Mouse (Mus musculus) gastrocnemius, postnatal 25 days (tissue): ENCODE data around the gene Krt82. TPM values are rescaled to one million over a fixed set of nuclear protein-coding genes. Genes with fewer than 3 reads are reported as not detected.
"Not testable (repeated sequence)": the region's sequence is repeated elsewhere in the genome, so short reads cannot be mapped to it uniquely, and the experiment has no call there.

Source experiments
- DNase-seq: peaks from one replicate; pipeline ENCODE4 v3.0.0; 2022
- long read RNA-seq, 2 experiments: library from polyadenylated mRNA; stranded (forward); transcript quantifications; one replicate each; pipeline ENCODE4 v2.0.0; 2021
- total RNA-seq, 2 experiments: library from RNA; stranded (reverse); gene quantifications; 1 replicate in 1 of 2; 2 replicates in 1 of 2; pipeline ENCODE4 v1.2.3; 2021

The Krt82 gene
- not detected for total RNA-seq
- long read RNA-seq, experiment 1, result 0 reads
- long read RNA-seq, experiment 2, result 0 reads

DNA sequence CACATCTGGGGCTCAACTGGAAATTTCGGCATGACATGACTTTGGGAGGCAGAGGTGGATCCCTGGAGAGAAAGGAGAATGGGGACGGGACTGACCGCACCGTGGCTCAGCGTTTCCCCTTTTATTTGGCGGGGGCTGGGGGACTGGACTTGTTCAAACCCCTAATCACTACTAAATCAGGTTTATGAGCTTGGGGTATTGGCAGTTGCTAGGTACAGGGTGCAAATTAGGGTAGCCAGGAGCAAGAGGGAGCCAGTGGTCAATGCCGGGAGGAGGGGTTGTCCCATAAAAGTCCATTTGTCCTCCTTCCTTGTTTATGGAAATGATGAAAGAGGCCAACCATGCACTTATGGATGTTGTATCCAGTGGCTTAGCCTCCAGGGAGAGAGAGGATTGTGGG is at the start of gene Krt82:
Gene Krt82 (minus strand): TSS at position 101 of the 400 bp plus-strand sequence.
- DNase-seq, result no peak

DNA sequence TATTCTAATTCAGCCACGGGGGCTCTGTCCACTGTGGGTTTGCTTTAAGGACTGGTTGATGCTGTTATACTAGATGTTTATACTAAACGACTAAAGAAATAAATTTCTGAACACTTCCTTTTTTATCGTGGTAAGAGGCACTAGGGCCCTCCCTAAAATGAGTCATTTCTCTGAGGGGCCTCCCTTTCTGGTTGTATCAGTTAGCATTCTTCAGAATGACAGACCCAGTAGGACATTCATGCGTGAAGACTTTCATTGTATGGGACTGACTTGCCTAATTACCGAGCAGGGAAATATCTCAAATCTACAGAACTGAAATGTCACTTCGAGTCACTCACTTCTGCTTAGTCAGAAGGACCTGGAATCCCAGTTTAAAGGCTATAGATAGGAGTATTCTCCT is 48.7 kb upstream of the Krt82 start:
- DNase-seq, result no peak

DNA sequence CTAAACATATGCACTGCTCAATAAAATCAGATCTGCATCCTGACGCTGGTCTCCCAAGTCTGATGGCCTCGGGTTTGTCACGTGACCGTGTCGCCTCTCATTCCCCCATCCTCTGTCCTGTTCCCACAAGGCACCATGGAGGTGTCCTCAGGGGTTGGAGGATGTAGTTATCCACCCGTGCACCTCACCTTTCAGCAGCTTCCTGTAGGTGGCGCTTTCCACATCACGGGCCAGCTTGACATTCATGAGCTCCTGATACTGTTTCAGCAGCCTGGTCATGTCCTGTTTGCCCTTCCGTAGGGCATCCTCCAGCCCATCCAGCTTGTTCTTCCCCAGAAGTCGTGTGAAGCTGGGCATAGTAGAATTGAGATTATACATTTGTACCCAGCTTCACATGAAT is 37.7 kb upstream of the Krt82 start:
- DNase-seq, result no peak

DNA sequence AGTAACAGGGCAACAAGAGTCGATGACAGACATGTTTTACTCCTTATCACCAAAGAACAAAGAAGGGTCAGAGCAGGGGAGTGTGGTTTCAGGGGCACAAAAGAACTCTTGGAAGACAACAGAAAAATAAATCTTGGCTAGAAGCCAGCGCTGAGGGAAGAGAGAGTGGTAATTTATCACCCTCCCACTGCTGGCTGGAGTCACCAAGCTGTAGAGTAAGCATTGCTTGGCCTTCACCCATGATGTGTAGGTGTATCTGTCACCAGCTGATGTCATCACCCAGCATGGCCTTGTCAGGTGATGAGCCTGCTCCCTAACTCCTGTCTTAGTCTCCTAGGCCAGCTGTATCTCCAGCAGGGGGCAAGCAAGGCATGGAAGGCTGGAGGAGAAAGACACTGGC is 34.0 kb upstream of the Krt82 start:
- DNase-seq, result no peak

DNA sequence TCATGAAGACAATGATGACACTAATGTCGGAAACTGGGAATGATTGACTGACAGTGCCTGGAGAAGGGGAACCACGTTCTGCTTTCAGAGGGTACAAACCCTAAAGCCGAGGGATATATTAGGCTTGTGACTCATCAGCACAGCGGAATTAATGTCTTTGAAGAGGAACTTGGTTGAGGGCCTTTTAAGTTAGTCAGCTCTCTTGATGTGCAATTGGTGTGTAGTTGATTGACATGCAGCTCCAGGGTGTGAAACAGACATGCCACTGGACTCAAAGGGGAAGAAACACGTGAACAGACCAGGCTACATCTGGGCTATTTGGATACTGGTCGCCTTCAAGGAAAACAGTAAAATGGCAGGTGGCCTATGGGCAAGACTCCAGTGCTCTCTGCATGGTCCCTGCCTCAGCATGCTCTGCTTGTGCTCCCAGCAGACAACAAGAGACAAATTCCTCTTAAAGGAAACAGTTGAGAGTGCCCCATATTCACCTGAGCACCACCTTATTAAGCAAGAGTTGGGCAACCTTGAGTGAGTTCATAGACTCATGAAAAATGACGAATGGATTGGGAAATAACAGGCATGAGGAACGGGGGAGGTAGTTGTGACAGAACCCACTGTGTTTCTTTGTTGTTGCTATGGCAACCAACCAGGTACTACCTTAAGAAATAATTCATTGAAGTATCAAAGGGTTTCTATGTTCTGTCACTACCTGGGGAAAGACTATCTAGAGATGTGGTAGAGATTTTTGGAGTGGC is 32.9 kb upstream of the Krt82 start:
- no peak for DNase-seq

DNA sequence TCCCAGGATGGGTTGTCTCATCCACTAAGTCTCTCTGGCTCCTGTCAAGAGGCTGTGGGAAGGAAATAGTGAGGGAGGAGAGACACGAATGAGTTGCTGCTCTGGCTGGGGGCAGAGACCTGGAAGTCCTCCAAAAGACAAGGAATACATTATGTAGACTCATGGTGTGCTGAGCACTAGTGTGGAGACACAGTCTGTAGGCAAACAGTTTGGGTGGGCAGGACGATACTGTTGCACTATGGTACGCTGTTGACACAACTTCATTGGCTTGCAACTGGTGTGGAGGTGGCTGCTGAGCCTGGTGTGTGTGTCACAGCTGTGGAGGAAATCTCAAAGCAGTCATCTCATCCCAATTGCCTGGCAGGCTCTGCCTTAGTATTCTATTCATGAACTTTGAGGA is 31.2 kb upstream of the Krt82 start:
- DNase-seq, result no peak

DNA sequence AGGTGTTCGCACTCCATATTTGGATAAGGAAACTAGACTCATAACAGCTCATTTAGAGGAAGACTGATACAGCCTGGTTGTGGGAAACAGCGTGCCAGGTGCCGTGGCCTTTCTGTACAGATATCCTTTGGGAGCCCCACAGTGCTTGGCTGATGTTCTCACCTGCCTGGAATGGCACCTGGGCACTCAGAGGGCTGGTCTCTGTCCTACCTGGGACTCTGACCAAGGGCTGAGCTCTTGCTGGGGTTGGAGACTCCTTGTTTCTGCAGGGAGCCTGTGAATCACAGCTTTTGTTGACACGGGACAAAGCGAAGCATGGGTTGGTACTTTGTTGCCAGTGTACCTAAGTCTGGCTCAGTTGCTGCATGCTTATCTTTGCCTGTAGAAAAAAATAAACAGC is 25.0 kb upstream of the Krt82 start:
- DNase-seq, result no peak

DNA sequence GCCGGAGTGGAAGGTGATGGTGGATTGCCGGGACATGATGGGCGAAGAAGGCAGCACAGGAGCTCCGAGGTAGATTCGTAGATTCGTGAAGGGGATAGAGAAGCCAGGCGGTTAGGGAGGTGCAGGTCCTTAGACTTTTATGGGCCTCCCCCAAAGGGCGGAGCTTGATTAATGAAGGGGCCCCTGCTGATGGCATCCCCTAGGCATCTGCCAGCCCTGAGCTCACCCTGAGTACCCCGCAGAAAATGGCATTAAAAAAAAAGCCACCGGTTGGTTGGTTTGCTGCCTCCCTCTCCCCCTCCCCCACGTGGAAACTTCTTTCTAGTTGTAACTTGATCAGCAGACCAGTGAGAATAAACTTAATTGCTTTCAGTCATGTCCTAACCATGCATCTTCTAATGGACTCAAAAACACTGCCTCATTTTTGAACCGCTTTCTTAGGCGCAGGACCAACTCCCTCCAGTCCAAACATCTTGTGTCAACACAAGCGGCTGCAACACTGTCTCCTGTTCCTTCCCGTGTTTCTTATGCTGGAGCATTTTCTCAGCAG is 23.4 kb upstream of the Krt82 start, which contains the start of gene Krt75:
Gene Krt75 (minus strand): TSS at position 109 of the 550 bp plus-strand sequence.
- DNase-seq, result no peak

DNA sequence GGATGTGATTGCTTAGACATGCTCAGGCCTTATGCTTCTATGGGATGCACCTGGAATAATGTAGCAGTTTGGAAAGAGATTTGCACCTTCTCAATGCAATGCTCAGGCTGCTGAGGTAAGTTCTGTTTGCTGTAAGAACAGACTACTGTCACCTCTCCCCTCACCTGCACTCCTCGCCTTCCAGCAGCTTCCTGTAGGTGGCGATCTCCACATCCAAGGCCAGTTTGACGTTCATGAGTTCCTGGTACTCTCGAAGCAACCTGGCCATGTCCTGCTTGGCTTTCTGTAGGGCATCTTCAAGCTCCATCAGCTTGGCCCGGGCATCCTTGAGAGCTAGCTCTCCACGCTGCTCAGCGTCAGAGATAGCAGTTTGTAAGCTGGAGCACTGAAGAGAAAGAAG is 17.3 kb upstream of the Krt82 start:
- DNase-seq, result no peak

DNA sequence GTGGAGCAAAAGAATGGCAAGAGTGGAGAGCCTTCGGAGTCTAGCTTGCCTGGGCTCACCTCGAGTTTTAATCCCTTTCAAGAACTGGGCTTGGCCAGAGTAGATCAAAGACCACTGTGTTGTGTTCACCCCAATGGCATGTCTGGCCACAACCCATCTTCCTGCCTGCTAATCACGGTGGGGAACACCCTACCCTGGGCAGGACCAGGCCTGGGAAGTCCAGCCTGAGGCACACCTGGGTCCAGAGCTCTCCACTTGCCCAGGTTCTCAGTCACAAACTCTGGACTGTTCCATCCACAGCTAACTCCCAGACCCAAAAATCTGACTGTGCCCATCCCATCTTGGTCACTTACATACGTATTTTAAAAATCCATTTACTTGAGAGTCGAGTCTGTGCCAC is 12.4 kb upstream of the Krt82 start, which contains the start of gene Krt90:
Gene Krt90 (minus strand): TSS at position 101 of the 400 bp plus-strand sequence.
- no peak for DNase-seq

DNA sequence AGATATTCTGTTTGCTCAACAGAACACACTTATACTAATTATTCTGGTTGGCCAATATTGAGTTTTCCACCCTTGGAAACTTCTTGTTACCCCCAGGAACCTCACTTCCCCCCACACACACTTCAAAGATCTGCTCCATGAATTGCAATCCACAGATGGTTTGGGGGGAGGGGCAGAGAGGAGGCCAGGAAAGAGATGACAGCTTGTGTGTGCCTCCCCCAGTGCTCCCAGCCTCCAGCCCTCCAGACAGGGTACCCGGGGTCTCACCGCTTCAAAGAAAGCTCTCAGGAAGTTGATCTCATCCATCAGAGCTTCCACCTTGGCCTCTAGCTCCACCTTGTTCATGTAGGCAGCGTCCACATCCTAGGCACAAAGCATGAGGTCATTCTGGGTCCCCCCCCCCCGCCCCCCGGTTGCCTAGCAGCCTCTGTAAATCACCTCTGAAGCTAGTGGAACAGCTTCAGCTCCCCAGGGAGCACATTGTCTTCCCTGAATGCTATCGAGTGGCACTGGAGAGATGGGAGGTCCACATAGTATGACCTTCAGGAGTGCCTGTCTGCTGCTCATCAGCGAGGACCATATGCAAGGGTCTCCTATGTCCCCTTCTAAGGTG is 7.7 kb upstream of the Krt82 start:
- no peak for DNase-seq

DNA sequence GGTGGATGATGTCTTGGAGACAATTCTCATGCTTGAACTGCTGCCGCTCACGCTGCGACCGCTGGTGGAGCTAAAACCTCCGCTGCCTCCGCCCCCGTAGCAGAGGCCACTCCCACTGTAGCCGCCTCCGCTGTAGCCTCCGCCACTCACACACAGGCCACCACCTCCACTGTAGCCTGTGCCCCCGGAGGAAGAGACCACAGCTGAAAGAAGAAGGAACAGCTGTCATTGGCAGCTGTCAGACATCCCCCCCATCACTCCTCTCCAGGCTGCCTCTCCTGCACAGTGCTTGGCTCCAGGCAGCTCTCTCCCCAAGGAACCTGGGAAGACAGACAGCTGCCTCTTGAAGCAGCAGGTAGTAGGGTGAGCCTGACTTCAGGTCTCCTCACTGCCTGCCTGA is 2.7 kb upstream of the Krt82 start:
- peak; percentile 12 for DNase-seq

DNA sequence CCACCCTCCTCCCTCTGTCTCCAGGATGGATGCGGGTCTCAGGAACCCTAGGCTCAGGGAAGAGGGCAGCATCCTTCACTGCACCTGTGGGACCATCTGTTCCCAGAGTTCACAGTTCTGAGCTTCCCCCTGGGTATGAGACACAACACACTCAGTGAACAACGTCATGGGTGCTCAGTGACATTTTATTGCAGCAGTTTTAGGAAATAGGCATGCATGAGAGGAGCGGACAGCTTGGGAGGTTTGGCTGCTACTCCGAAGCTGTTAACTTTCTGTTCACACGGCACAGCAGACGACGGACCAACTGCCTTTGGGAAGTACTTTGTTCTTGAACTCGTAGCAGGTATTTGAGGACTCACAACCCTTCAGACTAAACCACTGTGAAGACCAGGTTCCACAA is 1.7 kb upstream of the Krt82 start:
- no peak for DNase-seq

DNA sequence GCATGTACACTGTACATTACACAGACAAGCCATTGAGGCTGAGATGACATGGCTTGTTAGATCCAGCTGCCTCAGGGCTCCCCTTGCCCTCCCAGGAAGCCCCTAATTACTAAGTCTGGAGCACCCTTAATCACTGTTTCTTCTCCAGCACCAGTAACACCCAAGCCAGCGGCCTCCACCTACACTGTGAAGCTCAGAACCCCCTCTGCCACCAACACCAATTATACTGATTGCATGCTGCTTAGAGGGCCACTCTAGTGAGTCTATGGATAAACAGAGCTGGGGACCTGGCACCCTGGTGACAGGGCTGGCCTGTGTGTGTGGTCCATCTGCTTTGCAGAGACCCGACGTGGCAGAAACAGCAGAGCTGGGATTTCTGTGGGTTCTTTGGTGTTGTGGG is 6.0 kb downstream of the Krt82 start:
- DNase-seq, result no peak

DNA sequence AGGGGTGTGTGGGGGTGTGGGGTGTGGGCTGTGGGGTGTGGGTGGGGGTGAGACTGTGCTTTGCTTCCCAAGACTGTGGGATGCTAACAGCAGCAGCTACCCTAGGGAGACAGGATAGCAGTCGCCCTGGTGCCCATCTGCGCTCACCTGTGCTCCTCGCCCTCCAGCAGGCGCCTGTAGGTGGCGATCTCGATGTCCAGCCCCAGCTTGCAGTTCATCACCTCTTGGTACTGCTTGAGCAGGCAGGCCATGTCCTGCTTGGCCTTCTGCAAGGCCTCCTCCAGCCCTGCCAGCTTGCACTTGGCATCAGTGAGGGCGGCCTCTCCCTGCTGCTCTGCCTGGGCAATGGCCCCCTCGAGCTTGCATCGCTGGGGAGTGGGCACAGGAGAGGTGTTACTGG is 7.9 kb downstream of the Krt82 start:
- no peak for DNase-seq

DNA sequence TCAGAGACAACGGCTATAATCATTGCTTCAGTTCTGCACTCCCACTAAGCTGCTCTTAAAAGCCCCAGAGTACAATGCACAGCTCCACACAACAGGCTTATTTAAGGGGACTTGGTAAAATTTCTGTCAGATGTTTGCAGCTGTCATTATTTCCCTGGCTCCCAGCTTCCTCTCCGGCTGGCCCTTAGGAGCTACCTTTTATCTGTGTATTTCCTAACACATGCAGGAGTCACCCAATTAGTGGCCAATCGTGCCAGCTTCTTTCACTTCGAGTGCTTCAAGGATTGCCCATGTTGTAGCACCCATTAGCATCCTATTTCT is 11.9 kb downstream of the Krt82 start:
- no peak for DNase-seq

DNA sequence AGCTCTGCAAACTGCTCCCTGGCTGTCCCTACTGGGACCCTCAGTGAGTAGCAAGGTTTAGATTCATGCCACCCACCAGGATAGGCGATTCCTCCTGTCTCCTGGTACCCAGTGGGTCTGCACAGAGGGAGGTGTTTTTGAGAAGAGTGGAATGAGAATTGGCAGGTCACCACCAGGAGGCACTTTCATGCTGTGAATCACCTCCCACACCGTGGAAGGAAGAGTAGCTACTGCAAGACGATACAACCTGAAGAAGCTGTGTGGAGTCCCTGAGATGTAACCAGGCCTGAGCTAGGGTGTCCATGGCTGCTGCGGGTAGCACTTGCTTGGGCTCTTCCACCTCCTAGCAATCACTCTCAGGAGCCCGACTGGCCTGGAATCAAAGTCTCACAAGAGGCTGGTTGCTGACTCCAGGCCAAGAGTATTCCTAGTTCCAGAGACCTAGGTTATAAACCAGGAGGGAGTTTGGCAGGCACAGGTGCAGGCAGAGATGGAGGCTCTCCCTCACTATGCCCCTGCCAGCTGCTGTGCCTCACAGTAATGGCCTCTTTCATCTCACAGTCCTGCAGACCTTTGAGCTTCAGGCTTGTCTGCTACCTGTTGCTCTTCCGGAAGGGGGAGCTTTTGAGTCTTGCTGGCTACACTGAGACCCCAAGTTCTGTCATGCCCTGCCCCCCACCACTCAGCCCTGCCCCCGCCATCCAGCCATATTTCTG is 12.4 kb downstream of the Krt82 start:
- no peak for DNase-seq

DNA sequence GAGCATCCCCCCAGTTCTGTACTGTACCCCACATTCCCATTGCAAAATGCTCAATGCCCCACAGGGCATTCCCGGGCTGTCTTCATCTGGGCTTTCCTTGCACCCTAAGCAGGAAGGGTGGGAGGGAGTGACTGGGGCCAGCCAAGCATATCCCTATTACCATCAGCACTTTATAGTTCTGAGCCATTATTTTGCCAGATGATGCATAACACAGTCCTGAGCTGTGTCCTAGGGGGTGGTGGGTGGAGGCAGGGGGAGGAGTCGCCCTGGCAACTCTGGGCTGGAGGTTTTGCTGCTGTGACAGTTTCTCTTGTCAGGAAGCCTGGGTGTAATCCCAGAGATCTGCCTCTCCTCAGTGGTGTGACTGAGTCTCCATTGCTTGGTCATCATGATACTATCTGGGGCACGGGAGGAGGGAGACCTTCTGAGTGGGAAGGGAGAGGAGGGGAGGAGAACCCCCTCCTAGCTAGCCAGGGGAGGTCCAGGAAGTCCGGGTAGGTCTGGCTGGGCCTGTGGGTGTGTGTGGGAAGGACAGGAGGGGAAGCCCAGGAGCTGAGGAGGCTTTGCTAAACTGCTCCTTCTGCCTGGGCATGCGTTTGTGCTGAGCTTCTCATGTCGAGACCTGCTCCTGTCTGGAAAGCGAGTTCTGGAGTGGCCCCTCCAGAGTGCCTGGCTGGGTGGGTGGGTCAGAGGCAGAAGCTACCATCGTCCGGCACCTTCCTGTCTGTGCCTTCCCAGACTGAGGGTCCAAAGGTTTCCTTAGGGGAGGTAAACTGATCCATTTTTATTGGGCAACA is 14.2 kb downstream of the Krt82 start:
- DNase-seq, result no peak

DNA sequence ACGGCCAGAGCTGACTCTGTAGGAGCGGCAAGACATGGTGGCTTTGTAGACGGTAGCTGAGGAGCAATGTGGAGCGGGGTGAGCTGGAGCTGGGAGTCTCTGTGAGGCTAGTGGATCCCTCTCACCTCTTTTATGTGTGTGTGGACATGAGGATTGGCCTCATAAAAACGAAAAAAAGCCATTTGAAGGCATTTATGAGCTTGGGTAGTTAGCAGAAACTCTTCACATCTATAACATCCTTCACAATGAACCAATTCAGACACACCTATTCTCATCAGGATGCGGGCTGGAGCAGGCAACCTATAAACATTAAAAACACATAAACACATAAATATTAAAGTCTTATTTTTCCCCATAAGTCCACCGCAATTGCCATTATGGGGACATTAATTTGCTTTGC is 17.7 kb downstream of the Krt82 start, which contains the start of gene Krt84:
Gene Krt84 (minus strand): TSS at position 101 of the 400 bp plus-strand sequence.
- no peak for DNase-seq

DNA sequence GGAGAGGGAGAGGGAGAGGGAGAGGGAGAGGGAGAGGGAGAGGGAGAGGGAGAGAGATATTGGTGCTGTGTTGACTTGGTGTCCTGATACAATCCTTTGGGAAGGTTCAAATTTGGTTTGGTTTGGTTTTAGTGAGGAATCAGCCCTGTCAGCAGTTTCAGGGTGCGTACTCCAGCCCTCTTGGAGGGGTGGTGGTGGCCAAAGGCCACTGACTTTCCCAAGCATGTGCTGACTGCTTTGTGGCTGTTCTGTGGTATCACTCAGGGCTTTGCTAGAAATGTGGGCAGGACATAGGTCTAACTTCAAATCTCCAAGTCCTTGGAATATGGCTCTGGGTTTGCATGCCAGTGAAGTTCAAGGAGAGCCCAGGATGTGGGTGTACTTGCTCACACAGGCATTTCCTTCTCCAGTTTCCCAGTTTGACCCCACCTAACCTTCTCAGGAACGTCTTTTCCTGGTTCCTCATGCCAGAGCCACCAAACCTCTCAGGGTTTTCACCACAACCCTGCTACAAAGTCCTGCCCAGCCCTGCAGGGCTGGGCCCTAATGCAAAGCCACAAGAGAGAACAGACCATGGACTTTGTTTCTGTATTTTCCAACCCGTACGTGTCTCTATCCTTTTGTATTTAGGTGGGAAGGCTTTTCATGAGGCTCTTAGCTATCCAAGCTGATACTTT is 27.8 kb downstream of the Krt82 start:
- DNase-seq, result no peak

DNA sequence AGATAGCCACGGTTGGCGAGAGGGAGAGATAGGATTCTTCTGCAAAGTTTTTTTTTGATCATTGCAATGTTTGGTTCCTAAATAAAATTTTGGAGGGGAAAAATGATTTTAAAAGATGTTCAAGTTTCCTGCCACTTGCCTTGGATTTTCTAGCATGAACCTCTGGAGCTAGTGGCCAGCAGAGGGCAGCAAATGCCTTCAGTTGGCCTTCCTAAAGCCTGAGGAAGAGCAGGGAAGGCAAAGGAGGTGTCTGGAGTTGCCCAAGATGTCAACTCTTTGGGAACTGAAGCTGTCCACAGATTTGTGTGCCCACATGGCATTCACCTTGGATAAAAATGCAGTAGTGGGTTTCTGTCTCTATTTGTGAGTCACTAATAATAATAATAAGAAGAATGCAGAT is 30.7 kb downstream of the Krt82 start:
- DNase-seq, result peak; percentile 53

DNA sequence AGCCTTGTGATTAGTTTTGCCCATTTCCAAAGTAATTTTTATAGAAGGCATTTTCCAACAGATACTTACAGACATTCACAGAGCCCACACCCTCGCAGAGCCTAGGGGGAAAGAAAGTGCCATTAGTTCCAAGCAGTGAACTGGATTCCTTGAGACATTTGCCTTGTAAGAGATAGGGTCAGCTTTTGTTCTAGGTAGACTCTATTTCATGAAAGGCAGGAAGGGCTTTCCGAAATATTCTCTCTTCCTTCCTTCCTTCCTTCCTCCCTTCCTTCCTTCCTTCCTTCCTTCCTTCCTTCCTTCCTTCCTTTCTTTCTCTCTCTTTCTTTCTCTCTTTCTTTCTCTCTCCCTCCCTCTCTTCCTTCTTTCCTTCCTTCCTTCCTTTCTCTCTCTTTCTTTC is 33.3 kb downstream of the Krt82 start, which contains the start of gene Gm49425:
Gene Gm49425 (minus strand): TSS at position 101 of the 400 bp plus-strand sequence.
- DNase-seq, result not testable (repeated sequence)
